Mouse (Mus musculus) heart, embryonic 16.5 days (tissue): Measurements from ENCODE around the gene Siglec1. TPM values are rescaled to one million over a fixed set of nuclear protein-coding genes. Genes with fewer than 3 reads are reported as not detected.
A peak's percentile ranks its signal among the peaks of the same experiment; 100 is the strongest.

Source experiments
- ATAC-seq: fragments of 200-750 bp; cut with Nextera tagmentation; replicated peaks from 2 replicates; pipeline ENCODE4 v1.8.0; 2017; ENCODE audit warnings: moderate number of reproducible peaks; ENCODE audit not compliant: insufficient read depth, low FRiP score; ENCODE audit errors: extremely low read depth
- H3K27ac ChIP-seq: fragments of 300-500 bp; sonication (generic); 2 replicates; pipeline ENCODE4 v1.5.1; 2014; ENCODE audit warnings: mild to moderate bottlenecking, low read length, control low read depth, moderate library complexity
- H3K27me3 ChIP-seq: fragments of 300-500 bp; sonication (generic); 2 replicates; pipeline ENCODE4 v1.6.1; 2014; ENCODE audit warnings: low read length, mixed read lengths; ENCODE audit not compliant: control insufficient read depth, insufficient read depth
- H3K36me3 ChIP-seq: fragments of 300-500 bp; sonication (generic); 2 replicates; pipeline ENCODE4 v1.6.1; 2014; ENCODE audit not compliant: control insufficient read depth, insufficient read depth
- H3K4me1 ChIP-seq: fragments of 300-500 bp; sonication (generic); 2 replicates; pipeline ENCODE4 v1.6.1; 2014; ENCODE audit warnings: low read length, mixed read lengths; ENCODE audit not compliant: control insufficient read depth, insufficient read depth
- H3K4me2 ChIP-seq: fragments of 300-500 bp; sonication (generic); 2 replicates; pipeline ENCODE4 v1.6.1; 2014; ENCODE audit warnings: low read depth, mild to moderate bottlenecking, control low read depth, low read length
- H3K4me3 ChIP-seq: fragments of 300-500 bp; sonication (generic); 2 replicates; pipeline ENCODE4 v1.5.1; 2014; ENCODE audit warnings: mild to moderate bottlenecking, control low read depth, low read length
- H3K9ac ChIP-seq: fragments of 300-500 bp; sonication (generic); 2 replicates; pipeline ENCODE4 v1.6.1; 2014; ENCODE audit warnings: low read length, control low read depth
- H3K9me3 ChIP-seq: fragments of 300-500 bp; sonication (generic); replicated peaks from 2 replicates; pipeline ENCODE4 v1.6.1; 2016; ENCODE audit warnings: low read length; ENCODE audit not compliant: control insufficient read depth
- WGBS: fragments of 180-500 bp; shearing (Covaris S2); extraction: QIAGEN DNeasy Blood & Tissue Kit; methylation state at CpG from one replicate; pipeline ENCODE4 v1.1.7; 2014; 5-methylcytosine and 5-hydroxymethylcytosine counted together
- polyA plus RNA-seq: library from polyadenylated mRNA; unstranded; fragments of >200 nt; fragmentation: Nextera tagmentation; extraction: Ambion mirVana; gene quantifications from 2 replicates; pipeline ENCODE4 v1.2.1, GENCODE M21; 2015

Siglec1 gene
- polyA plus RNA-seq, 1 experiment from 2014 or later = 0.46 TPM

DNA sequence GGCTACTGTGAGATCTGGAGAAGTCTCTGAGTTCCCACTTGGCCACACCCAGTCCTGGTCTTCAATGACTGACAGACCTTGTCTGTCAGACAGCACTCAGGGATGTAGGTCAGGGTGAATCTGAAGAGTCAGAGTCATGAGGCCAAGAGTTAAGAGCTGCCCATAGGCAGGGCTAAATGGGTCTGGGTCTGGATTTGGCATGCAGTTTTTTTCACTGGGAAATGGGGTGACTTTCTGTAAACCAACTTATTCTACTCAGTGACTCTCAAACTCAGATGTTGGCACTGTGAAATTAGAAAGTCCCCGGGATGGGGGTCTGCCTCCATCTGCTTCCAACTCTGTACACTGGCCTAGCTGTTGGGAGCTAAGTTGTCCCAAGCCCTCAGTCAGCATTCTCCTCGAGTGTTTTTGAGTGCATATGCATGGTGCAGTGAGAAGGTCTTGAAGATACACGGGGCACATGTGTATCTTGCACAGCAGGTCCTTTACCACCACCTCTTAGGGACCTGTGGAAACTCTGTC is 42.1 kb upstream of the Siglec1 start:
- peak overlapping the region; percentile 71 for H3K4me3 ChIP-seq
- no peak for ATAC-seq
- H3K27me3 ChIP-seq = no peaks in the 10 kb centered on the region; the same call in 1 of the 2 replicates
- H3K9ac ChIP-seq = no peak overlapping the region; the same call in 1 of the 2 replicates
- no peaks in the 10 kb centered on the region for H3K36me3 ChIP-seq
- WGBS = 76% methylated on average over 3 of the region's 3 CpGs
- H3K27ac ChIP-seq = no peak overlapping the region; the same call in 1 of the 2 replicates
- H3K4me2 ChIP-seq = peak overlapping the region; percentile 89
- no peaks in the 10 kb centered on the region for H3K9me3 ChIP-seq
- H3K4me1 ChIP-seq = peaks cover 13% of the 10 kb centered on the region

DNA sequence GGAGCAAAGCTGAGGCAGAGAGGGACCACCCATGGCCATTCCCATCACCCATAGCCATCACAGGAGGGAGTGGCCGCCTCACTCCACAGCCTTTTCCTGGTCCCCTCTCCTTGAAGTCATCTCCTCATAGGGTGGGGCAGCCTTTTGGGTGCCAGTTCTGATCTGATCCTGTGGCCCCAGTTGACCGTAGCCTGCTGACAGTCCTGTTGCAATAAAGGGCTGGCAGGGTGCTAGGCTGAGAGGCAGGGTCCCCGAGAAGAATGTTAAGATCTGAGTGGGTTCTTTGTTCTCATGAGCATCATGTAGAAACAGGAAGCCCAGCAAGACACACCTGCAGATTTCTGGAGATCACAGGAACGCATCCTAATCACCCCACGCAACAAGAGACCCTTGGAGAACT is 41.6 kb upstream of the Siglec1 start:
- Histone ChIP-seq H3K4me1 (peaks cover 13% of the 10 kb centered on the region), H3K4me2 (peak overlapping the region; percentile 89), H3K9me3 (no peaks in the 10 kb centered on the region), H3K27me3 (no peaks in the 10 kb centered on the region; the same call in 1 of the 2 replicates), H3K9ac (peak overlapping the region; percentile 87), H3K4me3 (peak overlapping the region; percentile 71), H3K27ac (no peak overlapping the region; the same call in none of the 2 replicates), H3K36me3 (no peaks in the 10 kb centered on the region)
- no peak for ATAC-seq
- 76% methylated on average over 5 of the region's 5 CpGs for WGBS

DNA sequence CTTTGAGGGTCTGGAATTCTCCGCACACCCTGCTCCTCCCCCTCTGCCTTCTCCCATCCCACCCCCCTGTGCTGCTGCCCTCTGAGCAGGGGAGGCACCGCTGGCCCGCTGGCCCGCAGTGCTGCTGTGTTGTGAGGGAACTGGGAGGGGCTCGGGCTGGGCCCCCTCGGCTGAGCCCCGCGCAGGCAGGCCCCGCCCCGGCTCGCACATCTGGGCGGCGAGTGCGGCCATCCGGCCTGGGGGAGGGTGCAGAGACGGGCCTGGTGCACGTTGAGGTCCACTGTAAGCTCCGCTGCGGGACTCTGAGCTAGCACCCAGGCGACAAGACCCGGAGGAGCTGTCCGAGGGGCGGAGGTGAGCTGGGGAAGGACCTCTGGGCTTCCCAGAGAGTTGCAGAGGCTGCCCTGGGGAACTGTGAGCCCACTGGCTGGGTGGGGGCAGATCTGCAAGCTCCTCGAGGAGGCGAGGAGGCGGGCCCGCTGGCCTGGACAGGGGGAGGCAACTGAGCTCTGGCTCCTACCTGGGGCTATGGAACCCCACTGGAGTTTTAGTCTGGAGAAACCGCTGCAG is 40.7 kb upstream of the Siglec1 start, which contains the start of gene Hspa12b:
Hspa12b (plus strand) TSS at position 120 of the 570 bp plus-strand sequence.
- H3K4me2 ChIP-seq = peak within 1 kb of the TSS; percentile 89
- peak within 1 kb of the TSS; percentile 73 for H3K27ac ChIP-seq
- H3K27me3 ChIP-seq = no peaks in the 10 kb centered on the region; the same call in 1 of the 2 replicates
- peak within 1 kb of the TSS; percentile 87 for H3K9ac ChIP-seq
- ATAC-seq = peak; percentile 96
- H3K4me1 ChIP-seq = peaks cover 13% of the 10 kb centered on the region; the same call in 1 of the 2 replicates
- no peaks in the 10 kb centered on the region for H3K36me3 ChIP-seq
- peak within 1 kb of the TSS; percentile 71 for H3K4me3 ChIP-seq
- H3K9me3 ChIP-seq = no peaks in the 10 kb centered on the region
- under 1% methylated on average over 28 of the region's 28 CpGs for WGBS

DNA sequence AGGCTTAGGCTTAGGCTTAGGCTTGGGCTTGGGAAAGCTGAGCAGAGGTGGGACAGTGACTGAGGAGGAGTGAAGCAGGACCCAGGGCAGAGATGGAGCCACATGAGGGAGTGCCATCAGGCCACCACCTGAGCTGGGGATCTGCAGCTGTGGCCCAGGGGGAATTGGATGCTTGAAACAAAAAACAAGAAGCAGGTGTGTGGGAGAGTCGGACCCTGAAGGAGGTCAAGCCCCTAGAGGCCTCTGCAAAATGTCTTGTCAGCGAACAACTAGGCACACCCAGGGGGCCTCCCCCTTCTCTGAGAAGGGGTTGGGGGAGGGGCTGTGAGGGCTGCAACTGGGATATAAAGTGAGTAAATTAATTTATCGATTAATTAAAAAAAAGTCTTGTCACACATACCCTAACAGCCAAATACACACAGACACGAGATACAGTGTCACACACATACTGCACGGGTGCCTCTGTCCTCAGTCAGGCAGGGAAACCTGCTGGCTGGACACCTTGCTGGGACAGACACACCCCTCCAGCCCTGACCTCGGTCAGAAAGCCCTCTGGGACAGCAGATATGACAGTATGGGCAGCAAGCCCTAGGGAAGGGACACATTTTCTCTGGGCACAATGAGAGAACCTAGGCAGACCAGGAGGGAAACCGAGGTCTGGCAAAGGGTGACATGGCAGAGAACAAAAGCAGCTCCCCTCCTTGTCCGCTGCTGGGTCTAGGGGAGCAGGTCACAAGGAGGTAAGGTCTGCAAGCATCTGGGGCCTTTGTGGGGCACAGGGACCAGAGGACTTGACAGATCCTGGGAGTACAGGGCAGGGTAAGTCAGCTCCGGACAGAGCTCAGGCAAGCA is 39.6 kb upstream of the Siglec1 start:
- Histone ChIP-seq H3K9ac (no peak overlapping the region; the same call in 1 of the 2 replicates), H3K4me2 (no peak overlapping the region), H3K4me3 (no peak overlapping the region), H3K36me3 (no peaks in the 10 kb centered on the region), H3K4me1 (peaks cover 13% of the 10 kb centered on the region; the same call in 1 of the 2 replicates), H3K27me3 (no peaks in the 10 kb centered on the region; the same call in 1 of the 2 replicates), H3K27ac (no peak overlapping the region), H3K9me3 (no peaks in the 10 kb centered on the region)
- WGBS = 64% methylated on average over 9 of the region's 9 CpGs
- no peak for ATAC-seq

DNA sequence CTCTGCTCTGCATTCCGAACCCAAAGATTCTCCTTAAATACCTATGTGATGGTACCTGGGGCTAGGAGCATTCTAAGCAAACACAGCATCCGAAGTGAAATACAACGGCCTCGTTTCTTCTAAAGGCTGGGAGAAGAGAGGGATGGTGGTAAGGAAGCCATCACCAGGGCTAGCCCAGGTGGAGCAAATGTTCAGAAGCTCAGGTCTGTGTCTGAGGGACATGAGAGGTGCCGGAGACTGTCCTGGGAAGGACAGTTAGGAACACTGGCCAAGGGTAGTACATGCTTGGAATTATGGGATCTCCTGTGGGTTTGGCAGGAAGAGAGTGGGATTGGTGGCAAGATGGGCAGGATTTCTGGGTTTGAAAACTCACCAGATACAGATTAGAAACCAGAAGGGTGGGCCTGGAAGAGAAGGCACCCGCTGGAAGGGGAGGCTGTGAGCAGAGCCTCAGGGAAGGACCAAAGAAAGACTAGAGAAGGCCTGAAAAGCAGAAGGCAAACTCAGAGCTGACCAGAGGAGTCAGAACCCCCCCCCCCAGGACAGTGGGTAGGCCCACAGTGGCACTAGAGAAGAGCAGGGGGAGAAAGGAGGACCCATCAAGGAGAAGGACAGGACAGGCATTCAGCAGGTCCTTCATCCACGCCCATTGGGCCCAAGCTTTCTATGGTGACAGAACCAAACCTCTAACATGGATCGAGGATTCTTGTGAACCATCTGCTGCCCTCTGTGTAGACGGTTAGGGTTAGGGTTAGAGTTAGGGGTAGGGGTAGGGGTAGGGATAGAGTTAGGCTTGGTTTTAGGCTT is 38.8 kb upstream of the Siglec1 start:
- no peak overlapping the region for H3K27ac ChIP-seq
- H3K4me1 ChIP-seq = peaks cover 13% of the 10 kb centered on the region; the same call in 1 of the 2 replicates
- H3K9me3 ChIP-seq = no peaks in the 10 kb centered on the region
- H3K36me3 ChIP-seq = no peaks in the 10 kb centered on the region
- no peaks in the 10 kb centered on the region; the same call in 1 of the 2 replicates for H3K27me3 ChIP-seq
- WGBS = 87% methylated on average over 9 of the region's 9 CpGs
- ATAC-seq = no peak
- H3K4me2 ChIP-seq = no peak overlapping the region
- no peak overlapping the region for H3K9ac ChIP-seq
- H3K4me3 ChIP-seq = no peak overlapping the region

DNA sequence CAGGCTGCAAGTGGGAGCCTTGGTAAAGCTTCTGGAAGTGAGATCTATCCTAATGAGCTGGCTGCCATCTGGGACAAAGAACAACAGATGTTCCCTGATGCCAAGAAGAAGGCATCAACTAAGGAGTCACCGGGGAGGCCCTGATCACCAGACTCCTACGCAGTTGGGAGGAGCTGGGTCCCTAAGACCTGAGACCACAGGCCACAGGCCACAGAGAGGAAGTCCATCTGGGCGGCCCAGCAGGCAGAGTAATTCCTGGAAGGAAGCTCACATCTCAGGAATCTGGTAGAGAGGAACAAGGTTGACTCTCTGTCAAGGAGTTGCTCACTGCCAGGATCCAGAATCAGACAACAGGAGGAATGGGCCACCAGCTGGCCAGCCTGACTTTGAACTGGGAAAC is 37.6 kb upstream of the Siglec1 start:
- ATAC-seq = no peak
- Histone ChIP-seq H3K9me3 (no peaks in the 10 kb centered on the region), H3K4me1 (peaks cover 13% of the 10 kb centered on the region; the same call in 1 of the 2 replicates), H3K4me2 (no peak overlapping the region), H3K36me3 (no peaks in the 10 kb centered on the region), H3K9ac (no peak overlapping the region), H3K27ac (peak overlapping the region; percentile 55; the same call in 1 of the 2 replicates), H3K4me3 (no peak overlapping the region), H3K27me3 (no peaks in the 10 kb centered on the region; the same call in 1 of the 2 replicates)
- WGBS = 61% methylated on average over 3 of the region's 3 CpGs

DNA sequence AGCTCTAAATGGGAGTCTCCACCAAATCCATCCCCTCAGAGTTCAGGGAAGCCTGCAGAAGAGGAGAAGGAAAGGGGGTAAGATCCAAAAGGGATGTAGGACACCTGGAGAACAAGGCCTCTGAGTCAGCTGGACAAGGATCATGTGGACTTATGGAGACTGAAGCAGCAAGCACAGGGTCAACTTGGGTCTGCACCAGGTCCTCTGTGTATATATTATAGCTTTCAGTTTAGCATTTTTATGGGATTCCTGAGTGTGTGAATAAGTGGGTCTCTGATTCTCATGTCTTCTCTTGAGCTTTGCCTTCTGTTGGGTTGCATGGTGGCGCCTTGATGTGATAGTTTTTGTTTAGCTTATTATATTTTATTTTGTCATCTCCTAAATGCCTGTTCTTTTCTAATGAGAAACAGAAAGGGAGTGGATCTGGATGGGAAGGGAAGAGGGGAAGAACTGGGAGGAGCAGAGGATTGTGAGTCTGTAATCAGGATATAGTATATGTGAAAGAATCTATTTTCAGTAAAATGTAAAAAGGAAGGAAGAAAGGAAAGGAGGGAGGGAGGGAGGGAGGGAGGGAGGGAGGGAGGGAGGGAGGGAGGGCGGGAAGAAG is 32.5 kb upstream of the Siglec1 start:
- Histone ChIP-seq H3K9me3 (no peaks in the 10 kb centered on the region), H3K4me3 (no peak overlapping the region), H3K9ac (no peak overlapping the region), H3K4me1 (no peaks in the 10 kb centered on the region), H3K36me3 (no peaks in the 10 kb centered on the region), H3K27ac (no peak overlapping the region), H3K27me3 (no peaks in the 10 kb centered on the region), H3K4me2 (no peak overlapping the region)
- 80% methylated on average over 2 of the region's 2 CpGs for WGBS
- no peak for ATAC-seq

DNA sequence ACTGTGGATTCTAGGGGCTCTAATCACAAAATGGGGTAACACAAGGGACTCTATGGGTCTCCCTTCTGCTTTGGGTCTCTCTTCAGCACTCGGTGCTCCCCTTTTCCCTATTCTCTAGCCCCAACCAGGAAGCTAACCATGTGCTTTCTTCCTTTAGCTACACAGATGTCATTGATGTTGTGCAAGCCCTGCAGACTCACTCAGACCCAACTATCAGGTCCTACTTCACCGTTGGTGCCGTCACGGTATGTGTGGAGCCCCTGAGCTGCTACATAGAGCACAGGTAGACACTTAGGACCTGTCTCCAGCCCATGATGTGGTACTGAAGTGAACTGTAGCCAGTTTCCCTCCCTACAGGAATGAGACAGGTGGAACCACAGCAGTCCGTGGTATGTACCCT is 19.4 kb upstream of the Siglec1 start:
- H3K4me3 ChIP-seq = no peak overlapping the region

More for the DNA sequence above, 19.4 kb upstream of the Siglec1 start:
- no peak overlapping the region for H3K27ac ChIP-seq
- no peaks in the 10 kb centered on the region for H3K36me3 ChIP-seq
- WGBS = 83% methylated on average over 5 of the region's 5 CpGs
- peaks cover 8% of the 10 kb centered on the region for H3K4me1 ChIP-seq
- H3K27me3 ChIP-seq = no peaks in the 10 kb centered on the region
- H3K4me2 ChIP-seq = no peak overlapping the region
- no peak overlapping the region for H3K9ac ChIP-seq
- no peak for ATAC-seq
- no peaks in the 10 kb centered on the region for H3K9me3 ChIP-seq
